Mouse (Mus musculus) hindbrain, embryonic 15.5 days (tissue): ENCODE data around the gene Usp3. TPM values are rescaled to one million over a fixed set of nuclear protein-coding genes. Genes with fewer than 3 reads are reported as not detected.

Experiments used
- ATAC-seq: fragments of 200-750 bp; cut with Nextera tagmentation; 2 replicates; pipeline ENCODE4 v1.8.0; 2017; ENCODE audit warnings: low read depth, moderate number of reproducible peaks, moderate TSS enrichment; ENCODE audit not compliant: low FRiP score
- H3K27ac ChIP-seq: fragments of 300-500 bp; sonication (generic); replicated peaks from 2 replicates; pipeline ENCODE4 v1.5.1; 2015; ENCODE audit warnings: mild to moderate bottlenecking, inconsistent platforms
- H3K27me3 ChIP-seq: fragments of 300-500 bp; sonication (generic); 2 replicates; pipeline ENCODE4 v1.6.1; 2015; ENCODE audit warnings: control low read depth, inconsistent platforms
- H3K36me3 ChIP-seq: fragments of 300-500 bp; sonication (generic); 2 replicates; pipeline ENCODE4 v1.6.1; 2015; ENCODE audit warnings: control low read depth, inconsistent platforms
- H3K4me1 ChIP-seq: fragments of 300-500 bp; sonication (generic); replicated peaks from 2 replicates; pipeline ENCODE4 v1.6.1; 2015; ENCODE audit warnings: control low read depth, inconsistent platforms
- H3K4me2 ChIP-seq: fragments of 300-500 bp; sonication (generic); 2 replicates; pipeline ENCODE4 v1.6.1; 2015; ENCODE audit warnings: moderate library complexity, mild to moderate bottlenecking, inconsistent platforms
- H3K4me3 ChIP-seq: fragments of 300-500 bp; sonication (generic); 2 replicates; pipeline ENCODE4 v1.5.1; 2015; ENCODE audit warnings: mild to moderate bottlenecking, inconsistent platforms
- H3K9ac ChIP-seq: fragments of 300-500 bp; sonication (generic); 2 replicates; pipeline ENCODE4 v1.6.1; 2015; ENCODE audit warnings: inconsistent platforms
- H3K9me3 ChIP-seq: fragments of 300-500 bp; sonication (generic); 2 replicates; pipeline ENCODE4 v1.6.1; 2016; ENCODE audit warnings: control low read depth, inconsistent platforms
- WGBS: fragments of 180-500 bp; shearing (Covaris S2); methylation state at CpG from one replicate; pipeline ENCODE4 v1.1.7; 2015; 5-methylcytosine and 5-hydroxymethylcytosine counted together
- polyA plus RNA-seq: library from polyadenylated mRNA; unstranded; fragments of >200 nt; fragmentation: Nextera tagmentation; extraction: Ambion mirVana; gene quantifications from 2 replicates; pipeline ENCODE4 v1.2.1, GENCODE M21; 2015

Gene Usp3
- polyA plus RNA-seq, 1 experiment from 2014 or later = 57.1 TPM

DNA sequence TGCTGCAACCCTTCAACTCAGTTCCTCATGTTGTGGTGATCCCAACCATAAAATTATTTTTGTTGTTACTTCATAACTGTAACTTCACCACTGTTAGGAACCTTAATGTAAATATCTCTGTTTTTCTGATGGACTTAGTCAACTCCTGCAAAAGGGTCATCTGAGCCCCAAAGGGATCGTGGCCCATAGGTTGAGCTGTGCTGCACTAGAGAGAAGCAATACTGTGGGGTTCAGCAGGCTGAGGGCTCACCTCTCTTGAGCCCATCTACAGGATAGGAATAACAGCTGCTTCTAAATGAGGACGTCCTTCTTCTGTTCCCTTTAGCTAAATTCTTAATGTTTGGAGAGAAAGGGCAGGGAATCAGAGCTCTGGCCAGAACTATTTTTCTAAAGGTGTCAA is 7.6 kb upstream of the Usp3 start:
- no peaks in the 10 kb centered on the region for H3K27me3 ChIP-seq
- ATAC-seq = no peak
- WGBS = 88% methylated on average over 2 of the region's 2 CpGs
- H3K4me2 ChIP-seq = no peak overlapping the region
- no peaks in the 10 kb centered on the region for H3K4me1 ChIP-seq
- H3K27ac ChIP-seq = no peak overlapping the region
- H3K36me3 ChIP-seq = no peaks in the 10 kb centered on the region
- no peak overlapping the region for H3K9ac ChIP-seq
- no peaks in the 10 kb centered on the region for H3K9me3 ChIP-seq
- H3K4me3 ChIP-seq = no peak overlapping the region

DNA sequence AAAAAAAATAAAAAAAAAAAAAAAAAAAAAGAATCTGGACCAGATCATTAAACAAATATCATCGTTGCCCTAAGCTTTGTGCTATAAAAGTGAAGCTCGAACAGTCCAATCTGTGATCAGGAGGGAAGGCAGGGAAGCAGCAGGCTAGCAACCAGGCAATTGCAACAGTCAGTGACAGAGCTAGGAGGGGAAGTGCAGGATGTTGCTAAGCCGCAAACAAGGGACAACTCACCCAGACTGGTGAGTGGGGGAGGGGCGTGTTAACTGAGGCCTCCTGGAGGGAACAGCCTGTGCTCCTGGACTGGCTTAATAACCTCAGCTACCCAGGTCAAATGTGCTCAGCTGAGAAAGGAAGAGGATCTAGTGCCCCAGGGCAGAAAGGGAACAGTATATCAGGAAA is 6.6 kb upstream of the Usp3 start:
- H3K36me3 ChIP-seq = no peaks in the 10 kb centered on the region
- no peak overlapping the region for H3K4me3 ChIP-seq
- no peak overlapping the region for H3K9ac ChIP-seq
- ATAC-seq = no peak
- H3K9me3 ChIP-seq = no peaks in the 10 kb centered on the region
- 11% methylated on average over 4 of the region's 4 CpGs for WGBS
- no peak overlapping the region for H3K4me2 ChIP-seq
- no peak overlapping the region for H3K27ac ChIP-seq
- no peaks in the 10 kb centered on the region for H3K27me3 ChIP-seq
- no peaks in the 10 kb centered on the region for H3K4me1 ChIP-seq

DNA sequence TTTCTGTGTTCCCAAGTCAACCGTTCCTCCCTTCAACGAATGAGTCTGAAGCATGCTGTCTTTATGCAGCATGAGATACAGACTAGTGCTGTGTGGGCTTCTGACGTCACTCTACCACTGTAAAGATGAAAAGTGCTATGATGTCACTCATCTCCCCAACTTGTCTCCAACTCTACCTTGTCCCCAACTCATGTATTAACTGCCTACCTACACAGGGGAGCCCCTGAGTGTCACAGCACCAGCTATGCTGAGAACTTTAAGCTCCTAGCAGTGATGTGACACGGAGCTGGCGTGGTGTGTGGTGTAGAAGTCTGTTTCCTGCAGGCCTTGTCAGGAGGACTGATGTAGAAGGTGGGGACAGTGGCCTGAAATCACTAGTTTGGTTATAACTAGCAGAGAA is 5.7 kb upstream of the Usp3 start:
- no peaks in the 10 kb centered on the region for H3K9me3 ChIP-seq
- H3K4me1 ChIP-seq = peaks cover 6% of the 10 kb centered on the region; the same call in 1 of the 2 replicates
- ATAC-seq = no peak
- WGBS = 57% methylated on average over 5 of the region's 5 CpGs
- H3K36me3 ChIP-seq = no peaks in the 10 kb centered on the region
- no peak overlapping the region for H3K4me3 ChIP-seq
- H3K4me2 ChIP-seq = no peak overlapping the region
- no peak overlapping the region for H3K9ac ChIP-seq
- H3K27me3 ChIP-seq = peaks cover 3% of the 10 kb centered on the region; the same call in 1 of the 2 replicates
- no peak overlapping the region for H3K27ac ChIP-seq

DNA sequence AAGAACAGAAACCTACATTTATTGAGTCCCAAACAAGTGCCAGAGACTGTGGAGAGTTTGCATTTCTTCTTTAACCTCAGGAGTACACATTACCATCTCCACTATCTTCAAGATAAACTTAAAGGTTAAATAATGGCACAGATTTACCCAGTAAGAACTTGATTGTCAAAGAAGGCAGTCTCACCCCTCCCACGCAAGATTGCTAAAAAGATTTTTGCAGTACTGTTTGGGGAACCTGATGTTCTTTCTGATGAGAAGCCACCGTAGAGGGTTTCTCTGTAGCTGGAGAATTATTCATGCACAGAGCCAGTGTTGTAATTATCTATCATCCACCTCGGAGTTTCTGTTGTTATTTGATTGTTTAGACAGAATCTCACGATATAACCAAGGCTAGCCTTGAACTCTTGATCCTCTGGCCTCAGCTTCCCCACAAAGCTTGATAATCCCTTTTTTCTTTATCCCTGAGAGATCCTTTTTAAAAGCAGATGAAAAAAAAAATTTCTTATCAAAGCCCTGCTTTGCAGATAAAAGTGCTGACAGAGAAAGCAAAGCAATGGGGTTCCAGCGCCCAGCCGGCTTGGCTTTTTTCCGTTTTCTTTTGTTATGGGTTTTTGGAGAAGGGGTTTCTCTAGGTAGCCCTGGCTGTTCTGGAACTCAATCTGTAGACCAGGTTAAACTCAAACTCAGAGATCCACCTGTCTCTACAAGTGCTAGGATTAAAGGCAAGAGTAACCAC is 4.7 kb upstream of the Usp3 start:
- H3K4me2 ChIP-seq = no peak overlapping the region
- ATAC-seq = no peak
- no peak overlapping the region for H3K9ac ChIP-seq
- no peaks in the 10 kb centered on the region for H3K36me3 ChIP-seq
- H3K9me3 ChIP-seq = no peaks in the 10 kb centered on the region
- H3K4me3 ChIP-seq = no peak overlapping the region
- 26% methylated on average over 7 of the region's 7 CpGs for WGBS
- no peak overlapping the region for H3K27ac ChIP-seq
- peaks cover 11% of the 10 kb centered on the region; the same call in 1 of the 2 replicates for H3K4me1 ChIP-seq
- H3K27me3 ChIP-seq = peaks cover 3% of the 10 kb centered on the region; the same call in 1 of the 2 replicates

DNA sequence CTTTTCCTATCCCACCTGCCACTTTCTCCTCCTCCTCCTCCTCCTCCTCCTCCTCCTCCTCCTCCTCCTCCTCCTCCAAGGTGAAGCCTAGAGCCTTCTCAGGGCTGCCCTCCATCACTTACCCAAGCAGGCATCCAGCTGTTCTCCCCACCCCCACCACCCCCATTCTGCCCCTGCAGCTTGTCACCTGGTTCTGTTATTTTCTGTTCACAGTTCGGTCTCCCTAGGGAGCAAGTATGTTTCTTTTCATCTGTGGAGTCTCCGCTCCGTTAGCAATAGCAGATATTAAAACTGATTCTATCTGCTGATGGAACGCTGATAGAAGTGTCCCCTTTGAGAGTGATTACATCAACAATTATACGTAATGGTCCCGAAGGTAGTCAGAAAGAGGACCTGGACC is 4.1 kb upstream of the Usp3 start:
- H3K9me3 ChIP-seq = no peaks in the 10 kb centered on the region
- H3K36me3 ChIP-seq = no peaks in the 10 kb centered on the region
- H3K4me2 ChIP-seq = no peak overlapping the region
- 23% methylated on average over 6 of the region's 6 CpGs for WGBS
- no peak for ATAC-seq
- peaks cover 11% of the 10 kb centered on the region; the same call in 1 of the 2 replicates for H3K4me1 ChIP-seq
- H3K27me3 ChIP-seq = peaks cover 3% of the 10 kb centered on the region; the same call in 1 of the 2 replicates
- H3K27ac ChIP-seq = no peak overlapping the region
- H3K9ac ChIP-seq = no peak overlapping the region
- no peak overlapping the region for H3K4me3 ChIP-seq

DNA sequence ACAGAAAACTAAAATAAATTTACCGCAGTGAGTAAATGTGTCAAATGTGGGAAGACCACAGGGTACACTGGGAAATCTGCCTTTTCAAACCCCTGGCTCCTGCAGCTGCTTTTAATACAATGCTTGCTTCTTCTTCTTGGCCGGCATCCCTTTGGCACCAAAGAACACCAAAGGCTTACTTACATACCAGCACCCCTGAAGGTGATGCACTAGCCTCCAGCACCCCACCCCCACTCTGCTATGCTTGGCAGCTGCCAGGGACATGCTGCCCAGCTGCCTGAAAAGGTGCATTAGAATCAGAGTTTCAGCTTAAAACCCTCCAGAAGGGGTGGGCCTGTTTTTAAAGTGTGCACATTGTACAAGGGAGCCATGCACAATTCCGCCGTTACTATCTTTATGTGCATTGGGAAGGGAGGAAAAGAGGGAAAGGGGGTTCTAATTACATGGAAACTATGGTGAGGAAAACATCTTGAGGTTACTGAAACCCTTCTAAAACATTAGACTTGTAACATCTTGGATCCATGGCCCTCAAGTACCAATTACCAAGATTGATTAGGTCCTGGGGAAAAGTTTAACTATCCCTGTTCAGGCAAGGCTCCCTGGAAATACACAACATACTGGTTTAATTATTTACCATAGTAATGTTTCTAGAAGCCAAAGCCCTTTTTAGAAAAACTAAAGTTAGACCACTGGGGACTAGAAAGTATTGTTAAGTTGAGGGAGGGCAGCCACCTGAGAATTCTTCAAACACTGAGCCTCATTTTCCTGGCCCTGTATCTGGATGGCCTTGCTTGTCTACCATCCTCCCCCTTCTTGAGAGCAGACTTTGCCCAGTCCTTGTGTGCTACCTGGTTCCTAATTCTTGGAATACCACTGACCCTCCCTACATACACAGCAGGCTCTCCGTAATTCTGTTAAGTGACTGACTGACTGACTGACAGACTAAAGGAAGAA is 3.1 kb upstream of the Usp3 start:
- H3K27me3 ChIP-seq = peaks cover 3% of the 10 kb centered on the region; the same call in 1 of the 2 replicates
- no peak overlapping the region for H3K27ac ChIP-seq
- 53% methylated on average over 5 of the region's 5 CpGs for WGBS
- H3K9me3 ChIP-seq = no peaks in the 10 kb centered on the region
- H3K4me2 ChIP-seq = no peak overlapping the region
- no peak for ATAC-seq
- H3K36me3 ChIP-seq = no peaks in the 10 kb centered on the region
- no peak overlapping the region for H3K9ac ChIP-seq
- H3K4me3 ChIP-seq = no peak overlapping the region
- H3K4me1 ChIP-seq = peaks cover 18% of the 10 kb centered on the region

DNA sequence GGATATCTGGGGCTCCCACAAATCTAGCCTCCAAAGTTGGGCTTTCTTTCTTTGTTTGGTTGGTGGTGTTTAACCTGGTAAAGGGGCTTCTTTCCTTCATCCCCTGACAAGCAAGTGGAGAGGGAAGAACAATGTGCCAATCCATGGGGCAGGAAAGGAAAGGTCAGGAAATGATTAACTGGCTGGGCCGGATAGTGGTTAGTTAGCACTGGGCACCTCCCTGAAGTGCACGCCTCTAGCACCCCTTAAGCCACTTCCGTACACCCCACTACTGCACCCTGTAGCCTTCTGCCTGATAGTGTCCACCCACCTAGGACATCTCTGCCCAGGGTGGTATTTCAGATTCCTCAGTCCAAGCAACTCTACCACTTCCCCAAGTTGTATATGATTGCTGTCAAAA is 1.1 kb upstream of the Usp3 start:
- peak overlapping the region; percentile 73; the same call in 1 of the 2 replicates for H3K4me2 ChIP-seq

DNA sequence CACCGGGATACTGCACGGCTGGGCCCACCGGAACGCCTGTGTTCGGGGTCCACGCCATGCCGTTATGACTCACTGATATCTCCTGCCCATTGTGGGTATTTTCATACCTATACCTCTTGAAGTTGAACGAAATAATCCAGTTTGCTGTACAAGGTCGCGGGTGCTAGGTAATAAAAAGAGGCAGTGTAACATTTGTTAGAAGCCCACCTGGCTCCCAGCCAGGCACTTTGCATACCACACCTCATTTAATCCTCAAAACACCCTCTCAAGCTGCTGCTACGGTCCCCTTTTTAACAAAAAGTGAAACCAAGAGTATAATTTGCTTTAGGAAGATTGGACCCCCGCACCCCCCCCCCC is 649 bp upstream of the Usp3 start:
- ATAC-seq = no peak; the same call in 1 of the 2 replicates
- Histone ChIP-seq H3K27ac (peak overlapping the region; percentile 86), H3K4me2 (peak overlapping the region; percentile 73), H3K4me3 (peak overlapping the region; percentile 67), H3K4me1 (peaks cover 37% of the 10 kb centered on the region), H3K36me3 (no peaks in the 10 kb centered on the region), H3K9ac (peak overlapping the region; percentile 37), H3K27me3 (peaks cover 3% of the 10 kb centered on the region; the same call in 1 of the 2 replicates), H3K9me3 (no peaks in the 10 kb centered on the region)
- WGBS = 8% methylated on average over 12 of the region's 12 CpGs

More for the DNA sequence above, 1.1 kb upstream of the Usp3 start:
- Histone ChIP-seq H3K4me1 (peaks cover 34% of the 10 kb centered on the region), H3K9me3 (no peaks in the 10 kb centered on the region), H3K27ac (0 out of 2 replicates have a peak overlapping the region, but pooled peaks have one; percentile 18), H3K27me3 (peaks cover 3% of the 10 kb centered on the region; the same call in 1 of the 2 replicates), H3K4me3 (no peak overlapping the region; the same call in 1 of the 2 replicates), H3K36me3 (no peaks in the 10 kb centered on the region), H3K9ac (no peak overlapping the region)
- no peak for ATAC-seq
- WGBS = 65% methylated on average over 3 of the region's 3 CpGs

DNA sequence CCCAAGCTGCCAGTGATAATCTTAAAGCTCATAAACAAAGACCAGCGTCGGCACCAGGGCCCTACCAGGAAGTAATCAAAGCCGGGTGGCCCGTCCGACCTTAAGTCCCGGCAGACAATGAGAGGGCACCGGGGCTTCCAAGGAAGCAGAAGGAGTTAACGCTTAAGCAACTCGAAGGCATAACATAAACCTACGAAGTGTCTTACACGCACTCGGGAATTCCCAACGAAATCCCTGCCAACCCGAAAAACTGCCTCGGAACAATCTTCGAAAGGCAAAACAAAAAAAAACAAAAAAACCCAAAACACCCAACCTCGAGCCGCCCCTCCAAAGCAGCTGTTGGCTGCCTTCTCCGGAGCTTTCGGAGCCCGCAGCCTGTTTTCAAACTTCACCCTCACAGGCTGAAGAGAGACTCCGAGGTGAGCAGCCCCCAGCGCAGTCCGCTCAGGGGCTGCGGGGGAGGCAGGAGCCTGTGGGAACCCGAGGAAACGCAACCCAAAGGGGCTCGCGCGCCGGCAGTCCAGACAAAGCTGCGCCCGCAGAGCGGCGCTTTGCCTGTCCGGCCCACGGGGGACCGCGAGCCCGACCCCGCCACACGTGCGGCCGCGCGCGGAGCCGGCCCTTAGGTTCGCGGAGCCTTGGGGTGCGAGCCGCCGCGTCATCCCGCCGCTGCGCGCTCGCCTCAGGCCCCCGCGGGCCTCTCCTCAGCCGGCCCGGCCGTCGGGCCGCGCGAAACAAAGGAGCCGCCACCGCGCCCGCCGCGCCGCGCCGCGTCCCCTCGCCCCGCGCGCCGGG is 894 bp downstream of the Usp3 start:
- Histone ChIP-seq H3K9ac (peak overlapping the region; percentile 78), H3K4me2 (peak overlapping the region; percentile 73), H3K27ac (peak overlapping the region; percentile 86), H3K4me3 (peak overlapping the region; percentile 67), H3K27me3 (peaks cover 3% of the 10 kb centered on the region; the same call in 1 of the 2 replicates), H3K4me1 (peaks cover 39% of the 10 kb centered on the region), H3K9me3 (no peaks in the 10 kb centered on the region), H3K36me3 (no peaks in the 10 kb centered on the region)
- peak; percentile 46 for ATAC-seq
- WGBS = under 1% methylated on average over 64 of the region's 83 CpGs

DNA sequence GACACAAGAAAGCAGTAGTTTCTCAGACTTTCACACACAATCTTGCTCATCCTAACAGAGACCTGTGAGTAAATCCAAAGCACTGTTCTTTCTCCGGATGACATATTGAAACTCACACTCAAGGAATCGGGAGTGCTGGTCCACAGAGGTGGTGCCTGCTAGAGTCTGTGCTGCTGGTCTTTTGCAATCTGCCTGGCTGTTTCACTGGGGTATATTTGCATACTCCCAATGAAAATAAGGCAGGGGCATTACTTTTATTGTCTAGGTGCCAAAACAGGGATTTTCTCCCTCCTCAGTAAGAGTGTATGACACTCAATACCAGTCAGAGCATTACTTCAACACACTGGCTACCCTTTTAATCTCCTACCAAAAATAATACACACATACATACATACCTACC is 2.9 kb downstream of the Usp3 start:
- peak overlapping the region; percentile 73 for H3K4me2 ChIP-seq
- no peaks in the 10 kb centered on the region for H3K9me3 ChIP-seq
- no peak overlapping the region for H3K27ac ChIP-seq
- no peaks in the 10 kb centered on the region for H3K36me3 ChIP-seq
- peak overlapping the region; percentile 13; the same call in 1 of the 2 replicates for H3K4me3 ChIP-seq
- no peak overlapping the region for H3K9ac ChIP-seq
- no peak for ATAC-seq
- H3K27me3 ChIP-seq = peaks cover 3% of the 10 kb centered on the region; the same call in 1 of the 2 replicates
- peaks cover 43% of the 10 kb centered on the region for H3K4me1 ChIP-seq
- 39% methylated on average over 2 of the region's 2 CpGs for WGBS

DNA sequence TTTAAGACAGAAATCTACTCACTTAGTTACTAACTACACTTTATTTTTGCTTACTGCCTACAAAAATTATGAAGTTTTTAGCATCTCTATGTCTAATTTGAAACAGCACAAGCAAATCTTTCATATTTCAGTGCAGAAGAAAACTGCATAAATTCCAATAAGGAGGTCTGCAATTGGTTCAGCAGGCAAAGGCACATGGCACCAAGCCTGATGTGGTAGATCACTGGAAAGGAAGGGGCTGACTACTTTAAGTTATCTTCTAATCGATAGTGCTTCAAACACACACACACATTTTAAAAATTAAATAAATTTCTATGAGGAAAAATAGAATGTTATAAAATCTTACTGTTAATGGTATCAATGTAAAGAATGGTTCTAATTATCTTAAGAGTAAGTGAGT is 5.9 kb downstream of the Usp3 start:
- H3K27ac ChIP-seq = no peak overlapping the region
- no peak overlapping the region for H3K4me2 ChIP-seq
- no peaks in the 10 kb centered on the region for H3K27me3 ChIP-seq
- H3K4me3 ChIP-seq = no peak overlapping the region
- 92% methylated on average over 1 of the region's 1 CpGs for WGBS
- H3K9ac ChIP-seq = no peak overlapping the region
- no peaks in the 10 kb centered on the region for H3K9me3 ChIP-seq
- H3K4me1 ChIP-seq = peaks cover 32% of the 10 kb centered on the region
- no peak for ATAC-seq
- H3K36me3 ChIP-seq = no peaks in the 10 kb centered on the region
